Mouse (Mus musculus) spleen, embryonic (tissue): Measurements from ENCODE around the gene Ftsj3.

Experiments used
- CTCF ChIA-PET: fragments of 350-600 bp; sonication (Branson Sonifier 250); formaldehyde crosslinking; loops from one replicate; lab custom pipeline; 2022; lab: Charles Lee

The Ftsj3 gene

GRCm38 (mm10) chr11:106214856-106215255, 41.0 kb downstream of the Ftsj3 start:
- CTCF ChIA-PET, result interaction anchor here (0.6 kb wide), 2 partner anchors 266 to 798 kb away, joined by 3 read pairs; no protein-coding TSS in a partner anchor

- CTCF ChIA-PET, result interaction anchor here (0.7 kb wide), 1 partner anchor 37 kb away, joined by 3 read pairs; no protein-coding TSS in a partner anchor
These were observed 43.1 kb downstream of the Ftsj3 start for GRCm38 (mm10) chr11:106212771-106213170.

- CTCF ChIA-PET, result no interaction called here
These were observed 53.8 kb downstream of the Ftsj3 start, which contains the start of gene Strada for GRCm38 (mm10) chr11:106202123-106202465. Strada (minus strand) TSS chr11:106202168.

- CTCF ChIA-PET, result no interaction called here
These were observed 54.3 kb downstream of the Ftsj3 start for GRCm38 (mm10) chr11:106201337-106202122.

- CTCF ChIA-PET, result no interaction called here
These were observed 55.1 kb downstream of the Ftsj3 start for GRCm38 (mm10) chr11:106200756-106201155.

GRCm38 (mm10) chr11:106199997-106200396, 55.9 kb downstream of the Ftsj3 start:
- CTCF ChIA-PET, result interaction anchor here (0.6 kb wide), 1 partner anchor 299 kb away, joined by 6 read pairs; no protein-coding TSS in a partner anchor
